Mouse (Mus musculus): Measurements from ENCODE around the gene Ccnk. TPM values are rescaled to one million over a fixed set of nuclear protein-coding genes. Genes with fewer than 3 reads are reported as not detected.

Ccnk gene
- polyA plus RNA-seq, 1 experiment from 2014 or later: 6.9 TPM

- Histone ChIP-seq H3K4me1 (ENCODE audit: control insufficient read depth, insufficient read depth, low read length) (peaks cover 37% of the 10 kb centered on the region), H3K27me3 (ENCODE audit: control insufficient read depth, insufficient read depth, low read length) (no peaks in the 10 kb centered on the region), H3K4me2 (replicated peaks; ENCODE audit: low read depth, low read length) (no peak overlapping the region), H3K27ac (ENCODE audit: low read depth, low read length) (no peak overlapping the region), H3K36me3 (ENCODE audit: control insufficient read depth, insufficient read depth, low read length) (no peaks in the 10 kb centered on the region), H3K9me3 (ENCODE audit: control insufficient read depth, low read length) (no peaks in the 10 kb centered on the region), H3K9ac (ENCODE audit: low read depth, low read length) (no peak overlapping the region), H3K4me3 (ENCODE audit: low read length) (no peak overlapping the region)
- ATAC-seq (ENCODE audit: low FRiP score, low TSS enrichment): peak; percentile 16; the same call in 1 of the 2 replicates
- WGBS: 29% methylated on average over 8 of the region's 8 CpGs
Observed at GRCm38 (mm10) chr12:108215090-108215489, 35.7 kb downstream of the Ccnk start.

- no peaks in the 10 kb centered on the region for H3K27me3 ChIP-seq (ENCODE audit: control insufficient read depth, insufficient read depth, low read length)
- no peak for ATAC-seq (ENCODE audit: low FRiP score, low TSS enrichment)
Observed at GRCm38 (mm10) chr12:108216611-108217370, 37.4 kb downstream of the Ccnk start.

GRCm38 (mm10) chr12:108217572-108217971, 38.2 kb downstream of the Ccnk start:
- H3K9ac ChIP-seq (ENCODE audit: low read depth, low read length): no peak overlapping the region
- H3K27ac ChIP-seq (ENCODE audit: low read depth, low read length): no peak overlapping the region
- H3K9me3 ChIP-seq (ENCODE audit: control insufficient read depth, low read length): no peaks in the 10 kb centered on the region
- no peak overlapping the region for H3K4me3 ChIP-seq (ENCODE audit: low read length)
- H3K4me1 ChIP-seq (ENCODE audit: control insufficient read depth, insufficient read depth, low read length): peaks cover 36% of the 10 kb centered on the region
- H3K27me3 ChIP-seq (ENCODE audit: control insufficient read depth, insufficient read depth, low read length): no peaks in the 10 kb centered on the region
- H3K4me2 ChIP-seq (replicated peaks; ENCODE audit: low read depth, low read length): no peak overlapping the region
- WGBS: 69% methylated on average over 5 of the region's 5 CpGs
- ATAC-seq (ENCODE audit: low FRiP score, low TSS enrichment): no peak
- H3K36me3 ChIP-seq (ENCODE audit: control insufficient read depth, insufficient read depth, low read length): no peaks in the 10 kb centered on the region

More at GRCm38 (mm10) chr12:108216611-108217370, 37.4 kb downstream of the Ccnk start:
- Histone ChIP-seq H3K4me1 (ENCODE audit: control insufficient read depth, insufficient read depth, low read length) (peaks cover 43% of the 10 kb centered on the region), H3K4me2 (replicated peaks; ENCODE audit: low read depth, low read length) (no peak overlapping the region), H3K36me3 (ENCODE audit: control insufficient read depth, insufficient read depth, low read length) (no peaks in the 10 kb centered on the region), H3K9me3 (ENCODE audit: control insufficient read depth, low read length) (no peaks in the 10 kb centered on the region), H3K4me3 (ENCODE audit: low read length) (no peak overlapping the region), H3K9ac (ENCODE audit: low read depth, low read length) (no peak overlapping the region), H3K27ac (ENCODE audit: low read depth, low read length) (no peak overlapping the region)
- 72% methylated on average over 11 of the region's 11 CpGs for WGBS

- Histone ChIP-seq H3K27ac (ENCODE audit: low read depth, low read length) (peak overlapping the region; percentile 17; the same call in 1 of the 2 replicates), H3K9ac (ENCODE audit: low read depth, low read length) (no peak overlapping the region), H3K27me3 (ENCODE audit: control insufficient read depth, insufficient read depth, low read length) (no peaks in the 10 kb centered on the region), H3K9me3 (ENCODE audit: control insufficient read depth, low read length) (no peaks in the 10 kb centered on the region), H3K4me1 (ENCODE audit: control insufficient read depth, insufficient read depth, low read length) (peaks cover 36% of the 10 kb centered on the region; the same call in 1 of the 2 replicates), H3K36me3 (ENCODE audit: control insufficient read depth, insufficient read depth, low read length) (no peaks in the 10 kb centered on the region), H3K4me3 (ENCODE audit: low read length) (no peak overlapping the region), H3K4me2 (replicated peaks; ENCODE audit: low read depth, low read length) (no peak overlapping the region)
- 58% methylated on average over 15 of the region's 15 CpGs for WGBS
- ATAC-seq (ENCODE audit: low FRiP score, low TSS enrichment): no peak
Observed at GRCm38 (mm10) chr12:108219163-108219562, 39.8 kb downstream of the Ccnk start.

GRCm38 (mm10) chr12:108219825-108220616, 40.6 kb downstream of the Ccnk start:
- H3K4me2 ChIP-seq (replicated peaks; ENCODE audit: low read depth, low read length): no peak overlapping the region
- no peaks in the 10 kb centered on the region for H3K36me3 ChIP-seq (ENCODE audit: control insufficient read depth, insufficient read depth, low read length)
- ATAC-seq (ENCODE audit: low FRiP score, low TSS enrichment): no peak
- H3K27me3 ChIP-seq (ENCODE audit: control insufficient read depth, insufficient read depth, low read length): no peaks in the 10 kb centered on the region
- H3K9ac ChIP-seq (ENCODE audit: low read depth, low read length): no peak overlapping the region
- H3K9me3 ChIP-seq (ENCODE audit: control insufficient read depth, low read length): no peaks in the 10 kb centered on the region
- H3K27ac ChIP-seq (ENCODE audit: low read depth, low read length): no peak overlapping the region; the same call in 1 of the 2 replicates
- peaks cover 41% of the 10 kb centered on the region; the same call in 1 of the 2 replicates for H3K4me1 ChIP-seq (ENCODE audit: control insufficient read depth, insufficient read depth, low read length)
- WGBS: 75% methylated on average over 18 of the region's 21 CpGs
- H3K4me3 ChIP-seq (ENCODE audit: low read length): no peak overlapping the region

- Histone ChIP-seq H3K9ac (ENCODE audit: low read depth, low read length) (no peak overlapping the region), H3K4me2 (replicated peaks; ENCODE audit: low read depth, low read length) (no peak overlapping the region), H3K27me3 (ENCODE audit: control insufficient read depth, insufficient read depth, low read length) (no peaks in the 10 kb centered on the region), H3K36me3 (ENCODE audit: control insufficient read depth, insufficient read depth, low read length) (no peaks in the 10 kb centered on the region), H3K9me3 (ENCODE audit: control insufficient read depth, low read length) (no peaks in the 10 kb centered on the region), H3K4me1 (ENCODE audit: control insufficient read depth, insufficient read depth, low read length) (peaks cover 41% of the 10 kb centered on the region; the same call in 1 of the 2 replicates), H3K27ac (ENCODE audit: low read depth, low read length) (no peak overlapping the region), H3K4me3 (ENCODE audit: low read length) (no peak overlapping the region)
- ATAC-seq (ENCODE audit: low FRiP score, low TSS enrichment): peak; percentile 16; the same call in 1 of the 2 replicates
- 70% methylated on average over 12 of the region's 12 CpGs for WGBS
Observed at GRCm38 (mm10) chr12:108220621-108221020, 41.2 kb downstream of the Ccnk start.

- H3K9ac ChIP-seq (ENCODE audit: low read depth, low read length): no peak overlapping the region
- 54% methylated on average over 10 of the region's 10 CpGs for whole genome bisulfite sequencing
- H3K4me2 ChIP-seq (replicated peaks; ENCODE audit: low read depth, low read length): no peak overlapping the region
- H3K4me3 ChIP-seq (ENCODE audit: low read length): no peak overlapping the region
- no peaks in the 10 kb centered on the region for H3K27me3 ChIP-seq (ENCODE audit: control insufficient read depth, insufficient read depth, low read length)
- peaks cover 41% of the 10 kb centered on the region; the same call in 1 of the 2 replicates for H3K4me1 ChIP-seq (ENCODE audit: control insufficient read depth, insufficient read depth, low read length)
- H3K9me3 ChIP-seq (ENCODE audit: control insufficient read depth, low read length): no peaks in the 10 kb centered on the region
- H3K36me3 ChIP-seq (ENCODE audit: control insufficient read depth, insufficient read depth, low read length): no peaks in the 10 kb centered on the region
- peak; percentile 28; the same call in 1 of the 2 replicates for ATAC-seq (ENCODE audit: low FRiP score, low TSS enrichment)
- H3K27ac ChIP-seq (ENCODE audit: low read depth, low read length): no peak overlapping the region
Observed at GRCm38 (mm10) chr12:108221206-108221605, 41.8 kb downstream of the Ccnk start.

- 87% methylated on average over 7 of the region's 7 CpGs for WGBS
- Histone ChIP-seq H3K9ac (ENCODE audit: low read depth, low read length) (no peak overlapping the region), H3K4me2 (replicated peaks; ENCODE audit: low read depth, low read length) (no peak overlapping the region), H3K27ac (ENCODE audit: low read depth, low read length) (no peak overlapping the region), H3K27me3 (ENCODE audit: control insufficient read depth, insufficient read depth, low read length) (no peaks in the 10 kb centered on the region), H3K9me3 (ENCODE audit: control insufficient read depth, low read length) (no peaks in the 10 kb centered on the region), H3K4me1 (ENCODE audit: control insufficient read depth, insufficient read depth, low read length) (peaks cover 41% of the 10 kb centered on the region; the same call in 1 of the 2 replicates), H3K4me3 (ENCODE audit: low read length) (no peak overlapping the region), H3K36me3 (ENCODE audit: control insufficient read depth, insufficient read depth, low read length) (no peaks in the 10 kb centered on the region)
- ATAC-seq (ENCODE audit: low FRiP score, low TSS enrichment): no peak
Observed at GRCm38 (mm10) chr12:108221712-108222111, 42.3 kb downstream of the Ccnk start.

- H3K27me3 ChIP-seq (ENCODE audit: control insufficient read depth, insufficient read depth, low read length): no peaks in the 10 kb centered on the region
- H3K4me2 ChIP-seq (replicated peaks; ENCODE audit: low read depth, low read length): no peak overlapping the region
- no peak overlapping the region for H3K4me3 ChIP-seq (ENCODE audit: low read length)
- no peaks in the 10 kb centered on the region for H3K36me3 ChIP-seq (ENCODE audit: control insufficient read depth, insufficient read depth, low read length)
- H3K9me3 ChIP-seq (ENCODE audit: control insufficient read depth, low read length): no peaks in the 10 kb centered on the region
- no peak overlapping the region for H3K27ac ChIP-seq (ENCODE audit: low read depth, low read length)
- no peak for ATAC-seq (ENCODE audit: low FRiP score, low TSS enrichment)
- H3K9ac ChIP-seq (ENCODE audit: low read depth, low read length): no peak overlapping the region
- 36% methylated on average over 8 of the region's 8 CpGs for whole genome bisulfite sequencing
- H3K4me1 ChIP-seq (ENCODE audit: control insufficient read depth, insufficient read depth, low read length): peaks cover 41% of the 10 kb centered on the region; the same call in 1 of the 2 replicates
Observed at GRCm38 (mm10) chr12:108223357-108223756, 44.0 kb downstream of the Ccnk start.
